Mouse (Mus musculus): ENCODE results near the gene Pawr. TPM values are rescaled to one million over a fixed set of nuclear protein-coding genes. Genes with fewer than 3 reads are reported as not detected.

The Pawr gene
- 2.9 and 3.0 TPM in 2 replicates for polyA plus RNA-seq (2015; fragmentation: Nextera tagmentation; extraction: Ambion mirVana)

GRCm38 (mm10) chr10:108331784-108332561, at the start of gene Pawr:
TSS of gene Pawr (plus strand) at chr10:108332121.

Other genes with a start within 250 kb of the Pawr start
- gene Ppp1r12a, start 169.9 kb upstream of the Pawr start, polyA plus RNA-seq (2015; fragmentation: Nextera tagmentation; extraction: Ambion mirVana) = 52.2 and 59.8 TPM in 2 replicates

All from spleen, postnatal 0 days (tissue).